ENCODE assay signal across 8 mouse cellular contexts in genomic region chr11:103997385-103997784, GRCm38 (mm10). TPM values are rescaled to one million over a fixed set of nuclear protein-coding genes. Genes with fewer than 3 reads are reported as not detected.
DNase-seq lines count a peak whose midpoint lies in the region; ATAC-seq and TF ChIP-seq lines count a peak whose summit lies in the region.

No protein-coding gene starts in this region.

- WGBS in hindbrain, embryonic 11.5 days: 13% methylated on average over 5 of the region's 5 CpGs
- WGBS in hindbrain, embryonic 12.5 days: 12% methylated on average over 5 of the region's 5 CpGs
- WGBS in neural tube, embryonic 13.5 days: 9% methylated on average over 5 of the region's 5 CpGs

- H3K36me3 ChIP-seq in hindbrain, embryonic 11.5 days (ENCODE audit: control insufficient read depth, insufficient read depth, low read length): no peaks in the 10 kb centered on the region
- H3K36me3 ChIP-seq in hindbrain, embryonic 12.5 days: no peaks in the 10 kb centered on the region
- peaks cover 2% of the 10 kb centered on the region; the same call in 1 of the 2 replicates for H3K36me3 ChIP-seq in neural tube, embryonic 13.5 days
- no peaks in the 10 kb centered on the region for H3K36me3 ChIP-seq in testis, adult 2 months (ENCODE audit: control insufficient read depth, insufficient read depth, low read length)

- no peak overlapping the region for H3K4me2 ChIP-seq in hindbrain, embryonic 11.5 days (replicated peaks; ENCODE audit: low read depth, low read length)
- no peak overlapping the region for H3K4me2 ChIP-seq in hindbrain, embryonic 12.5 days (replicated peaks)
- no peak overlapping the region for H3K4me2 ChIP-seq in neural tube, embryonic 13.5 days

- peak; percentile 75; the same call in 1 of the 2 replicates for TF ChIP-seq CTCF in testis, adult 2 months (IDR thresholded peaks at IDR 0.05; ENCODE audit: control insufficient read depth, insufficient read depth, insufficient replicate concordance, low read depth, low read length)

- no peak overlapping the region for H3K27ac ChIP-seq in hindbrain, embryonic 11.5 days (ENCODE audit: low read depth, low read length)
- no peak overlapping the region for H3K27ac ChIP-seq in hindbrain, embryonic 12.5 days
- no peak overlapping the region for H3K27ac ChIP-seq in neural tube, embryonic 13.5 days (replicated peaks)
- H3K27ac ChIP-seq in testis, adult 2 months (ENCODE audit: control insufficient read depth, insufficient read depth, low read depth, low read length): no peak overlapping the region

- H3K4me1 ChIP-seq in hindbrain, embryonic 11.5 days (replicated peaks; ENCODE audit: control insufficient read depth, insufficient read depth, low read length): no peaks in the 10 kb centered on the region
- peaks cover 4% of the 10 kb centered on the region for H3K4me1 ChIP-seq in hindbrain, embryonic 12.5 days
- no peaks in the 10 kb centered on the region for H3K4me1 ChIP-seq in neural tube, embryonic 13.5 days (replicated peaks)
- no peaks in the 10 kb centered on the region for H3K4me1 ChIP-seq in testis, adult 2 months (ENCODE audit: control insufficient read depth, insufficient read depth, low read length)

- ATAC-seq in hindbrain, embryonic 11.5 days (ENCODE audit: low FRiP score): no peak
- ATAC-seq in hindbrain, embryonic 12.5 days (ENCODE audit: low FRiP score): no peak
- peak; percentile 36; the same call in 1 of the 2 replicates for ATAC-seq in common myeloid progenitor, adult 5-6 weeks (replicated peaks; ENCODE audit: low read depth, poor library complexity, severe bottlenecking)
- ATAC-seq in hematopoietic stem cell, adult 5-6 weeks (replicated peaks in 1 of 2; ENCODE audit: insufficient read depth in 1 of 2, low FRiP score in 2 of 2, low TSS enrichment in 1 of 2, low read depth in 1 of 2, poor library complexity in 2 of 2, severe bottlenecking in 2 of 2): peak; percentile 41 to 51; a peak in 2 of 4 replicates
- ATAC-seq in neural tube, embryonic 13.5 days (ENCODE audit: low read depth): peak; percentile 61; the same call in 1 of the 2 replicates

- intact Hi-C loops in left cerebral cortex, postnatal 14 days (cut with DNase I): loop anchor here (2.0 to 5.0 kb wide), 2 partner anchors 135 to 173 kb away; partner anchors contain the start of gene Crhr1

- H3K27me3 ChIP-seq in hindbrain, embryonic 11.5 days (ENCODE audit: control insufficient read depth, insufficient read depth, low read length): no peaks in the 10 kb centered on the region
- H3K27me3 ChIP-seq in hindbrain, embryonic 12.5 days: no peaks in the 10 kb centered on the region
- no peaks in the 10 kb centered on the region for H3K27me3 ChIP-seq in neural tube, embryonic 13.5 days
- no peaks in the 10 kb centered on the region for H3K27me3 ChIP-seq in testis, adult 2 months (ENCODE audit: control insufficient read depth, insufficient read depth, low read length)

- peak; percentile 84 for DNase-seq in hindbrain, embryonic 11.5 days (ENCODE audit: low spot score)
- peak; percentile 77 to 93 for DNase-seq in adrenal gland, adult (ENCODE audit: inconsistent age in 2 of 2, low spot score in 1 of 2)
- peak; percentile 83 to 85 for DNase-seq in left cerebral cortex, postnatal 14 days (ENCODE audit: low spot score in 2 of 2)

- TF ChIP-seq POLR2A in testis, adult 2 months (IDR thresholded peaks at IDR 0.05; ENCODE audit: control insufficient read depth, low read depth, low read length): no peak

- no peaks in the 10 kb centered on the region for H3K9me3 ChIP-seq in hindbrain, embryonic 11.5 days (ENCODE audit: control insufficient read depth, low read length)
- H3K9me3 ChIP-seq in hindbrain, embryonic 12.5 days (replicated peaks): no peaks in the 10 kb centered on the region
- H3K9me3 ChIP-seq in neural tube, embryonic 13.5 days: no peaks in the 10 kb centered on the region

- no peak overlapping the region for H3K4me3 ChIP-seq in hindbrain, embryonic 11.5 days (ENCODE audit: low read depth, low read length)
- H3K4me3 ChIP-seq in hindbrain, embryonic 12.5 days: no peak overlapping the region
- no peak overlapping the region for H3K4me3 ChIP-seq in neural tube, embryonic 13.5 days
- no peak overlapping the region for H3K4me3 ChIP-seq in testis, adult 2 months (ENCODE audit: control insufficient read depth, low read depth, low read length)

- H3K9ac ChIP-seq in hindbrain, embryonic 11.5 days (ENCODE audit: low read depth, low read length): no peak overlapping the region
- H3K9ac ChIP-seq in hindbrain, embryonic 12.5 days: no peak overlapping the region
- no peak overlapping the region for H3K9ac ChIP-seq in neural tube, embryonic 13.5 days

RNA-seq across cellular contexts. Expression of gene Arf2, which starts 30.8 kb away (rescaled TPM):
- polyA plus RNA-seq in hindbrain, embryonic 11.5 days (2014; fragmentation: Nextera tagmentation; extraction: Ambion mirVana): 143 and 145 TPM in 2 replicates
- polyA plus RNA-seq in hindbrain, embryonic 12.5 days (2016; fragmentation: Nextera tagmentation; extraction: Ambion mirVana): 140 and 145 TPM in 2 replicates
- total RNA-seq in common myeloid progenitor, adult 5-6 weeks (2017): 22.6 and 32.4 TPM in 2 replicates
- 36.6 and 39.3 TPM in 2 replicates for total RNA-seq in hematopoietic stem cell, adult 5-6 weeks (2017)
- total RNA-seq in left cerebral cortex, postnatal 14 days (2021): 10 to 100 TPM; 59.2 to 59.6 TPM
- polyA plus RNA-seq in neural tube, embryonic 13.5 days (2015; fragmentation: Nextera tagmentation; extraction: Ambion mirVana): 152 and 157 TPM in 2 replicates
- polyA plus RNA-seq in testis, adult 2 months (2012; rRNA removed): 9.3 and 12.7 TPM in 2 replicates

RNA-seq across cellular contexts. Expression of gene Nsf, which starts 43.5 kb away (rescaled TPM):
- 55.0 and 59.7 TPM in 2 replicates for polyA plus RNA-seq in hindbrain, embryonic 11.5 days (2014; fragmentation: Nextera tagmentation; extraction: Ambion mirVana)
- 81.7 and 85.7 TPM in 2 replicates for polyA plus RNA-seq in hindbrain, embryonic 12.5 days (2016; fragmentation: Nextera tagmentation; extraction: Ambion mirVana)
- total RNA-seq in common myeloid progenitor, adult 5-6 weeks (2017): 27.5 and 42.5 TPM in 2 replicates
- 22.8 and 29.5 TPM in 2 replicates for total RNA-seq in hematopoietic stem cell, adult 5-6 weeks (2017)
- total RNA-seq in left cerebral cortex, postnatal 14 days (2021): 100 to 1,000 TPM; 815 to 848 TPM
- 123 and 127 TPM in 2 replicates for polyA plus RNA-seq in neural tube, embryonic 13.5 days (2015; fragmentation: Nextera tagmentation; extraction: Ambion mirVana)
- polyA plus RNA-seq in testis, adult 2 months (2012; rRNA removed): 9.0 and 10.3 TPM in 2 replicates

Comparison
In these comparisons a context has a peak if more than half of its experiments do, and no peak if none do; other contexts are left out.
1. ATAC-seq: peak in common myeloid progenitor, adult 5-6 weeks (single experiment), hematopoietic stem cell, adult 5-6 weeks (2 of 2) and neural tube, embryonic 13.5 days (single experiment); none in hindbrain, embryonic 11.5 days (single experiment) and hindbrain, embryonic 12.5 days (single experiment).
2. RNA of gene Arf2, which starts 30.8 kb away (polyA plus RNA-seq): 152 to 157 TPM in neural tube, embryonic 13.5 days, 143 to 145 TPM in hindbrain, embryonic 11.5 days and 140 to 145 TPM in hindbrain, embryonic 12.5 days; 9.3 to 12.7 TPM in testis, adult 2 months; every median in the first group is over 10 times any median in the second.
3. Peak in every context shown above with its lines, with median percentiles within 50 percentile points of each other: DNase-seq.